Mouse (Mus musculus) cortical plate, adult 2 months (tissue): ENCODE results near the gene Smug1.

ENCODE experiments used
- CTCF ChIP-seq: fragments of 200-500 bp; IDR thresholded peaks from 2 replicates; pipeline ENCODE4 v1.5.1; 2011; ENCODE audit warnings: mild to moderate bottlenecking, control low read depth, low read length; ENCODE audit not compliant: insufficient read depth; ENCODE audit errors: extremely low read depth
- POLR2A ChIP-seq: fragments of 200-500 bp; IDR thresholded peaks from 2 replicates; pipeline ENCODE4 v1.6.1; 2011; ENCODE audit warnings: mild to moderate bottlenecking, low read length, control low read depth; ENCODE audit not compliant: insufficient read depth; ENCODE audit errors: extremely low read depth

GRCm38 (mm10) chr15:103121416-103121815 is 45.5 kb downstream of the Smug1 start:
- TF ChIP-seq POLR2A: no peak
- TF ChIP-seq CTCF: peak; percentile 27; the same call in 1 of the 2 replicates
